Mouse (Mus musculus) hindbrain, embryonic 12.5 days (tissue): ENCODE measurements around the gene Ptprc. TPM values are rescaled to one million over a fixed set of nuclear protein-coding genes. Genes with fewer than 3 reads are reported as not detected.

ENCODE experiments used
- ATAC-seq: fragments of 200-750 bp; cut with Nextera tagmentation; 2 replicates; pipeline ENCODE4 v1.8.0; 2017; ENCODE audit warnings: moderate TSS enrichment; ENCODE audit not compliant: low FRiP score
- H3K27ac ChIP-seq: fragments of 300-500 bp; sonication (generic); 2 replicates; pipeline ENCODE4 v1.5.1; 2016; ENCODE audit warnings: mild to moderate bottlenecking
- H3K27me3 ChIP-seq: fragments of 300-500 bp; sonication (generic); 2 replicates; pipeline ENCODE4 v1.6.1; 2016; ENCODE audit warnings: mild to moderate bottlenecking
- H3K36me3 ChIP-seq: fragments of 300-500 bp; sonication (generic); 2 replicates; pipeline ENCODE4 v1.6.1; 2016; ENCODE audit warnings: mild to moderate bottlenecking
- H3K4me1 ChIP-seq: fragments of 300-500 bp; sonication (generic); 2 replicates; pipeline ENCODE4 v1.6.1; 2016
- H3K4me2 ChIP-seq: fragments of 300-500 bp; sonication (generic); replicated peaks from 2 replicates; pipeline ENCODE4 v1.6.1; 2016; ENCODE audit warnings: mild to moderate bottlenecking
- H3K4me3 ChIP-seq: fragments of 300-500 bp; sonication (generic); 2 replicates; pipeline ENCODE4 v1.5.1; 2016; ENCODE audit warnings: mild to moderate bottlenecking
- H3K9ac ChIP-seq: fragments of 300-500 bp; sonication (generic); 2 replicates; pipeline ENCODE4 v1.6.1; 2016; ENCODE audit warnings: mild to moderate bottlenecking, moderate library complexity
- H3K9me3 ChIP-seq: fragments of 300-500 bp; sonication (generic); replicated peaks from 2 replicates; pipeline ENCODE4 v1.6.1; 2016; ENCODE audit warnings: mild to moderate bottlenecking
- WGBS: fragments of 180-500 bp; shearing (Covaris S2); methylation state at CpG from one replicate; pipeline ENCODE4 v1.1.7; 2016; 5-methylcytosine and 5-hydroxymethylcytosine counted together
- polyA plus RNA-seq: library from polyadenylated mRNA; unstranded; fragments of >200 nt; fragmentation: Nextera tagmentation; extraction: Ambion mirVana; gene quantifications from 2 replicates; pipeline ENCODE4 v1.2.1, GENCODE M21; 2016

Gene Ptprc
- polyA plus RNA-seq, 1 experiment from 2014 or later = 1.5 TPM

- Histone ChIP-seq H3K27me3 (no peaks in the 10 kb centered on the region), H3K4me1 (peaks cover 4% of the 10 kb centered on the region; the same call in 1 of the 2 replicates), H3K36me3 (no peaks in the 10 kb centered on the region), H3K4me3 (no peak overlapping the region), H3K27ac (no peak overlapping the region), H3K4me2 (no peak overlapping the region), H3K9ac (no peak overlapping the region), H3K9me3 (no peaks in the 10 kb centered on the region)
- ATAC-seq = no peak
- WGBS = 82% methylated on average over 5 of the region's 5 CpGs
These were observed 31.1 kb downstream of the Ptprc start for GRCm38 (mm10) chr1:138144365-138144764.

- Histone ChIP-seq H3K9ac (no peak overlapping the region), H3K4me2 (no peak overlapping the region), H3K4me3 (no peak overlapping the region), H3K4me1 (peaks cover 4% of the 10 kb centered on the region; the same call in 1 of the 2 replicates), H3K9me3 (no peaks in the 10 kb centered on the region), H3K36me3 (no peaks in the 10 kb centered on the region), H3K27me3 (no peaks in the 10 kb centered on the region), H3K27ac (no peak overlapping the region)
- WGBS = 92% methylated on average over 4 of the region's 4 CpGs
- ATAC-seq = no peak
These were observed 34.7 kb downstream of the Ptprc start for GRCm38 (mm10) chr1:138140769-138141168.

- H3K36me3 ChIP-seq = no peaks in the 10 kb centered on the region
- no peak overlapping the region for H3K27ac ChIP-seq
- whole genome bisulfite sequencing = 92% methylated on average over 4 of the region's 4 CpGs
- H3K27me3 ChIP-seq = no peaks in the 10 kb centered on the region
- no peaks in the 10 kb centered on the region for H3K9me3 ChIP-seq
- no peak overlapping the region for H3K4me2 ChIP-seq
- no peak for ATAC-seq
- peaks cover 9% of the 10 kb centered on the region; the same call in 1 of the 2 replicates for H3K4me1 ChIP-seq
- no peak overlapping the region for H3K4me3 ChIP-seq
- no peak overlapping the region for H3K9ac ChIP-seq
These were observed 37.8 kb downstream of the Ptprc start for GRCm38 (mm10) chr1:138137696-138138095.

GRCm38 (mm10) chr1:138137024-138137577, 38.4 kb downstream of the Ptprc start:
- Histone ChIP-seq H3K27me3 (no peaks in the 10 kb centered on the region), H3K36me3 (no peaks in the 10 kb centered on the region), H3K9ac (no peak overlapping the region), H3K9me3 (no peaks in the 10 kb centered on the region), H3K4me1 (peaks cover 9% of the 10 kb centered on the region; the same call in 1 of the 2 replicates), H3K4me2 (no peak overlapping the region), H3K4me3 (no peak overlapping the region), H3K27ac (no peak overlapping the region)
- ATAC-seq = no peak
- WGBS = 94% methylated on average over 6 of the region's 6 CpGs

- Histone ChIP-seq H3K4me1 (peaks cover 9% of the 10 kb centered on the region; the same call in 1 of the 2 replicates), H3K27ac (peak overlapping the region; percentile 49), H3K27me3 (no peaks in the 10 kb centered on the region), H3K9me3 (no peaks in the 10 kb centered on the region), H3K4me2 (peak overlapping the region; percentile 47), H3K9ac (0 out of 2 replicates have a peak overlapping the region, but pooled peaks have one; percentile 0), H3K36me3 (no peaks in the 10 kb centered on the region), H3K4me3 (peak overlapping the region; percentile 27)
- 18% methylated on average over 17 of the region's 17 CpGs for WGBS
- peak; percentile 87 for ATAC-seq
These were observed 39.1 kb downstream of the Ptprc start for GRCm38 (mm10) chr1:138136373-138136779.

GRCm38 (mm10) chr1:138135637-138136372, 39.7 kb downstream of the Ptprc start:
- no peaks in the 10 kb centered on the region for H3K9me3 ChIP-seq
- peaks cover 9% of the 10 kb centered on the region; the same call in 1 of the 2 replicates for H3K4me1 ChIP-seq
- H3K36me3 ChIP-seq = no peaks in the 10 kb centered on the region
- H3K4me3 ChIP-seq = peak overlapping the region; percentile 27
- H3K27me3 ChIP-seq = no peaks in the 10 kb centered on the region
- ATAC-seq = peak; percentile 55
- peak overlapping the region; percentile 49 for H3K27ac ChIP-seq
- WGBS = 39% methylated on average over 9 of the region's 9 CpGs
- 0 out of 2 replicates have a peak overlapping the region, but pooled peaks have one; percentile 0 for H3K9ac ChIP-seq
- peak overlapping the region; percentile 47 for H3K4me2 ChIP-seq

GRCm38 (mm10) chr1:138135117-138135516, 40.4 kb downstream of the Ptprc start:
- Histone ChIP-seq H3K36me3 (no peaks in the 10 kb centered on the region), H3K4me3 (no peak overlapping the region)
- ATAC-seq = no peak

GRCm38 (mm10) chr1:138134324-138134723, 41.2 kb downstream of the Ptprc start:
- H3K27ac ChIP-seq = no peak overlapping the region
- no peaks in the 10 kb centered on the region for H3K36me3 ChIP-seq
- no peaks in the 10 kb centered on the region for H3K27me3 ChIP-seq
- WGBS = 92% methylated on average over 6 of the region's 6 CpGs
- no peak overlapping the region for H3K4me3 ChIP-seq
- ATAC-seq = no peak
- no peak overlapping the region for H3K4me2 ChIP-seq
- no peaks in the 10 kb centered on the region for H3K9me3 ChIP-seq
- H3K4me1 ChIP-seq = peaks cover 9% of the 10 kb centered on the region; the same call in 1 of the 2 replicates
- no peak overlapping the region for H3K9ac ChIP-seq

More at GRCm38 (mm10) chr1:138135117-138135516, 40.4 kb downstream of the Ptprc start:
- Histone ChIP-seq H3K4me1 (peaks cover 9% of the 10 kb centered on the region; the same call in 1 of the 2 replicates), H3K9ac (no peak overlapping the region), H3K27ac (0 out of 2 replicates have a peak overlapping the region, but pooled peaks have one; percentile 49), H3K4me2 (no peak overlapping the region; the same call in 1 of the 2 replicates), H3K9me3 (no peaks in the 10 kb centered on the region), H3K27me3 (no peaks in the 10 kb centered on the region)

GRCm38 (mm10) chr1:138131739-138132138, 43.8 kb downstream of the Ptprc start:
- H3K9ac ChIP-seq = no peak overlapping the region
- H3K4me1 ChIP-seq = peaks cover 9% of the 10 kb centered on the region; the same call in 1 of the 2 replicates
- no peaks in the 10 kb centered on the region for H3K27me3 ChIP-seq
- H3K36me3 ChIP-seq = no peaks in the 10 kb centered on the region
- no peaks in the 10 kb centered on the region for H3K9me3 ChIP-seq
- H3K27ac ChIP-seq = no peak overlapping the region
- H3K4me2 ChIP-seq = no peak overlapping the region
- WGBS = 76% methylated on average over 2 of the region's 2 CpGs
- no peak for ATAC-seq
- no peak overlapping the region for H3K4me3 ChIP-seq

- H3K27me3 ChIP-seq = no peaks in the 10 kb centered on the region
- no peaks in the 10 kb centered on the region for H3K4me1 ChIP-seq
- no peak overlapping the region for H3K27ac ChIP-seq
- ATAC-seq = no peak
- H3K9me3 ChIP-seq = no peaks in the 10 kb centered on the region
- H3K4me3 ChIP-seq = no peak overlapping the region
- no peak overlapping the region for H3K9ac ChIP-seq
- WGBS = 60% methylated on average over 4 of the region's 4 CpGs
- H3K36me3 ChIP-seq = no peaks in the 10 kb centered on the region
- no peak overlapping the region for H3K4me2 ChIP-seq
These were observed 45.4 kb downstream of the Ptprc start for GRCm38 (mm10) chr1:138130145-138130544.

- H3K9me3 ChIP-seq = no peaks in the 10 kb centered on the region
- no peak for ATAC-seq
- WGBS = 71% methylated on average over 8 of the region's 8 CpGs
These were observed 48.7 kb downstream of the Ptprc start for GRCm38 (mm10) chr1:138126843-138127242.

GRCm38 (mm10) chr1:138125281-138125680, 50.2 kb downstream of the Ptprc start:
- no peak for ATAC-seq
- H3K36me3 ChIP-seq = no peaks in the 10 kb centered on the region
- H3K27ac ChIP-seq = no peak overlapping the region
- H3K9ac ChIP-seq = no peak overlapping the region
- H3K9me3 ChIP-seq = no peaks in the 10 kb centered on the region
- H3K4me2 ChIP-seq = no peak overlapping the region
- 92% methylated on average over 1 of the region's 1 CpGs for WGBS
- H3K4me3 ChIP-seq = no peak overlapping the region
- H3K27me3 ChIP-seq = no peaks in the 10 kb centered on the region
- H3K4me1 ChIP-seq = no peaks in the 10 kb centered on the region

More at GRCm38 (mm10) chr1:138126843-138127242, 48.7 kb downstream of the Ptprc start:
- Histone ChIP-seq H3K9ac (no peak overlapping the region), H3K36me3 (no peaks in the 10 kb centered on the region), H3K4me3 (no peak overlapping the region), H3K4me2 (no peak overlapping the region), H3K27ac (no peak overlapping the region), H3K4me1 (no peaks in the 10 kb centered on the region), H3K27me3 (no peaks in the 10 kb centered on the region)
